ENCODE assay signal across 17 mouse cellular contexts in the genomic region with DNA sequence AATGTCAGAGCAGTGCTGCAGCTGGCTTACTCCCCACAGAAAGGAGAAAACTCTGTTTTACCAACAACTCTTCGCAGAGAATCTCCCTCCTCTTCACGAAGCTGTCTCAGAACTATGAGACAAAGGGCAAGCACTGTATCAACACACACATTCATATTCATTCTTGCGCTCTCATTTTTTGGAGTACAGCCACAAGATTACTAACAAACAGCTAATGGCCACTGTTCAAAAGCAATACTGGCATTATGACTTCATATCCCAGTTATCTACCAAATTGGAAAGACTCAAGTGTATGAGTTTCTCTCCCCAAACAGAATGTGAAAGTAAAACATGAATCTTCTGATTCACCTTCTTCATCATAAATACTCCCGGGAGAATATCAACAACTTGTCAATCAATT. TPM values are rescaled to one million over a fixed set of nuclear protein-coding genes. Genes with fewer than 3 reads are reported as not detected.
DNase-seq lines count a peak whose midpoint lies in the region; ATAC-seq and TF ChIP-seq lines count a peak whose summit lies in the region.
"Had no signal": no experiment of that assay in that cellular context is flagged by ENCODE, and none has a peak within 500 bp of the region (broad histone marks: within the 10 kb centered on the region; RNA-seq: fewer than 3 reads in every experiment).

No protein-coding gene starts in this region.

- ATAC-seq in heart, embryonic 14.5 days (ENCODE audit: insufficient number of reproducible peaks, insufficient read depth, low FRiP score, low read depth) = no peak
- no peak for ATAC-seq in lung, embryonic 14.5 days (ENCODE audit: insufficient read depth)
- no peak for ATAC-seq in intestine, embryonic 16.5 days
- ATAC-seq: forebrain, embryonic 14.5 days had no signal

- H3K4me3 ChIP-seq in heart, embryonic 14.5 days (ENCODE audit: control insufficient read depth in 1 of 2, insufficient read depth in 1 of 2, low read depth in 1 of 2, low read length in 2 of 2) = no peak overlapping the region
- H3K4me3 ChIP-seq in lung, embryonic 14.5 days (ENCODE audit: low read depth, low read length) = no peak overlapping the region
- no peak overlapping the region for H3K4me3 ChIP-seq in intestine, embryonic 16.5 days (ENCODE audit: low read length)
- H3K4me3 ChIP-seq: hindbrain, embryonic 12.5 days; stomach, embryonic 15.5 days had no signal

- peak overlapping the region; percentile 96 for H3K4me2 ChIP-seq in heart, embryonic 14.5 days (ENCODE audit: low read length)
- H3K4me2 ChIP-seq in lung, embryonic 14.5 days = no peak overlapping the region
- H3K4me2 ChIP-seq in intestine, embryonic 16.5 days (ENCODE audit: low read depth, low read length) = no peak overlapping the region
- H3K4me2 ChIP-seq: stomach, embryonic 15.5 days had no signal

- H3K4me1 ChIP-seq in heart, embryonic 14.5 days (ENCODE audit: control insufficient read depth in 2 of 2, insufficient read depth in 2 of 2, low read length in 2 of 2) = peaks cover 27 to 71% of the 10 kb centered on the region in 2 experiments
- H3K4me1 ChIP-seq in lung, embryonic 14.5 days (ENCODE audit: insufficient read depth) = peaks cover 7% of the 10 kb centered on the region
- peaks cover 26% of the 10 kb centered on the region for H3K4me1 ChIP-seq in intestine, embryonic 16.5 days (ENCODE audit: control insufficient read depth, insufficient read depth, low read length)

- H3K9me3 ChIP-seq in heart, embryonic 14.5 days (ENCODE audit: control insufficient read depth, low read length) = no peaks in the 10 kb centered on the region
- H3K9me3 ChIP-seq in lung, embryonic 14.5 days (ENCODE audit: low read depth, low read length) = no peaks in the 10 kb centered on the region
- H3K9me3 ChIP-seq in intestine, embryonic 16.5 days (ENCODE audit: control insufficient read depth, low read length) = no peaks in the 10 kb centered on the region
- H3K9me3 ChIP-seq: hindbrain, embryonic 12.5 days; megakaryocyte, embryonic 14.5 days; stomach, embryonic 15.5 days had no signal

- no peak for TF ChIP-seq CTCF in lung, embryonic 14.5 days (IDR thresholded peaks at IDR 0.05; ENCODE audit: low read depth)

- no peaks in the 10 kb centered on the region for H3K27me3 ChIP-seq in heart, embryonic 14.5 days (ENCODE audit: control insufficient read depth, insufficient read depth, low read length)
- no peaks in the 10 kb centered on the region for H3K27me3 ChIP-seq in lung, embryonic 14.5 days (ENCODE audit: insufficient read depth, low read length)
- H3K27me3 ChIP-seq in intestine, embryonic 16.5 days (replicated peaks; ENCODE audit: control insufficient read depth, insufficient read depth, low read length) = no peaks in the 10 kb centered on the region
- H3K27me3 ChIP-seq: hindbrain, embryonic 12.5 days; megakaryocyte, embryonic 14.5 days; stomach, embryonic 15.5 days had no signal

- peaks cover 10% of the 10 kb centered on the region for H3K36me3 ChIP-seq in heart, embryonic 14.5 days (ENCODE audit: control insufficient read depth, insufficient read depth, low read length)
- peaks cover 18% of the 10 kb centered on the region for H3K36me3 ChIP-seq in lung, embryonic 14.5 days (ENCODE audit: insufficient read depth)
- H3K36me3 ChIP-seq in intestine, embryonic 16.5 days (ENCODE audit: control insufficient read depth, insufficient read depth, low read length) = peaks cover 4% of the 10 kb centered on the region

- WGBS in heart, embryonic 14.5 days = 66% methylated on average over 4 of the region's 4 CpGs
- 64% methylated on average over 4 of the region's 4 CpGs for WGBS in lung, embryonic 14.5 days
- 68% methylated on average over 4 of the region's 4 CpGs for WGBS in intestine, embryonic 16.5 days

- H3K9ac ChIP-seq in heart, embryonic 14.5 days (ENCODE audit: low read length) = peak overlapping the region; percentile 41; the same call in 1 of the 2 replicates
- H3K9ac ChIP-seq in lung, embryonic 14.5 days = no peak overlapping the region
- H3K9ac ChIP-seq in intestine, embryonic 16.5 days (ENCODE audit: low read depth, low read length) = no peak overlapping the region
- H3K9ac ChIP-seq: hindbrain, embryonic 12.5 days; stomach, embryonic 15.5 days had no signal

- peak overlapping the region; percentile 43 to 61 for H3K27ac ChIP-seq in heart, embryonic 14.5 days (replicated peaks in 1 of 2; ENCODE audit: control insufficient read depth in 1 of 2, insufficient read depth in 1 of 2, low read depth in 2 of 2, low read length in 2 of 2)
- no peak overlapping the region for H3K27ac ChIP-seq in lung, embryonic 14.5 days (ENCODE audit: low read depth)
- no peak overlapping the region for H3K27ac ChIP-seq in intestine, embryonic 16.5 days (ENCODE audit: low read length)
- H3K27ac ChIP-seq: hindbrain, embryonic 12.5 days; stomach, embryonic 15.5 days had no signal

- no peak for DNase-seq in heart, adult 11 months
- peak; percentile 24 for DNase-seq in lung, embryonic 14.5 days
- DNase-seq in lung, postnatal 14 days = no peak
- peak; percentile 86 for DNase-seq in NIH3T3 (ENCODE audit: low read depth)
- peak; percentile 40 for DNase-seq in lung, postnatal 36 days
- no peak for DNase-seq in left cerebral cortex, adult 11 months (ENCODE audit: low spot score)
- DNase-seq: adrenal gland, adult 8-10 months; cerebellum, postnatal 36 days; gastrocnemius, postnatal 10 days; kidney, postnatal 10 days; thymus, postnatal 36 days had no signal

RNA-seq across cellular contexts. Expression of a gene that starts 11.9 kb away (rescaled TPM):
- 59.4 and 63.9 TPM in 2 replicates for polyA plus RNA-seq in heart, embryonic 14.5 days (2014; fragmentation: Nextera tagmentation; extraction: Ambion mirVana)
- 41.5 and 48.7 TPM in 2 replicates for polyA plus RNA-seq in lung, embryonic 14.5 days (2014; fragmentation: Nextera tagmentation; extraction: Ambion mirVana)
- 67.1 and 73.1 TPM in 2 replicates for polyA plus RNA-seq in intestine, embryonic 16.5 days (2015; fragmentation: Nextera tagmentation; extraction: Ambion mirVana)

Comparison
In these comparisons a context has a peak if more than half of its experiments do, and no peak if none do; other contexts are left out.
1. DNase-seq: peak in lung, embryonic 14.5 days (single experiment), NIH3T3 (single experiment) and lung, postnatal 36 days (single experiment); none in heart, adult 11 months (single experiment), lung, postnatal 14 days (single experiment) and left cerebral cortex, adult 11 months (single experiment).
2. H3K27ac ChIP-seq: peak in heart, embryonic 14.5 days (2 of 2); none in lung, embryonic 14.5 days (single experiment) and intestine, embryonic 16.5 days (single experiment).